Mouse (Mus musculus): ENCODE data around the gene E2f6. TPM values are rescaled to one million over a fixed set of nuclear protein-coding genes. Genes with fewer than 3 reads are reported as not detected.

The E2f6 gene
- total RNA-seq, 2 experiments from 2014 or later: 38.8 to 41.0 TPM

GRCm38 (mm10) chr12:16844623-16845592 is 34.1 kb downstream of the E2f6 start:
- ATAC-seq (replicated peaks; ENCODE audit: poor library complexity, severe bottlenecking): no peak

- ATAC-seq (replicated peaks; ENCODE audit: poor library complexity, severe bottlenecking): peak; percentile 37
Measured at GRCm38 (mm10) chr12:16847204-16847792, 36.5 kb downstream of the E2f6 start.

- no peak for ATAC-seq (replicated peaks; ENCODE audit: poor library complexity, severe bottlenecking)
Measured at GRCm38 (mm10) chr12:16848501-16848900, 37.7 kb downstream of the E2f6 start.

GRCm38 (mm10) chr12:16849821-16850220 is 39.1 kb downstream of the E2f6 start:
- no peak for ATAC-seq (replicated peaks; ENCODE audit: poor library complexity, severe bottlenecking)

- ATAC-seq (replicated peaks; ENCODE audit: poor library complexity, severe bottlenecking): no peak
Measured at GRCm38 (mm10) chr12:16850431-16851375, 39.9 kb downstream of the E2f6 start.

- ATAC-seq (replicated peaks; ENCODE audit: poor library complexity, severe bottlenecking): no peak
Measured at GRCm38 (mm10) chr12:16853431-16854165, 42.8 kb downstream of the E2f6 start.

GRCm38 (mm10) chr12:16855632-16856305 is 45.0 kb downstream of the E2f6 start:
- ATAC-seq (replicated peaks; ENCODE audit: poor library complexity, severe bottlenecking): no peak

- ATAC-seq (replicated peaks; ENCODE audit: poor library complexity, severe bottlenecking): no peak
Measured at GRCm38 (mm10) chr12:16856306-16856679, 45.5 kb downstream of the E2f6 start.

- ATAC-seq (replicated peaks; ENCODE audit: poor library complexity, severe bottlenecking): no peak
Measured at GRCm38 (mm10) chr12:16858081-16858480, 47.3 kb downstream of the E2f6 start.

GRCm38 (mm10) chr12:16859781-16860180 is 49.0 kb downstream of the E2f6 start:
- no peak for ATAC-seq (replicated peaks; ENCODE audit: poor library complexity, severe bottlenecking)

GRCm38 (mm10) chr12:16860533-16860932 is 49.8 kb downstream of the E2f6 start:
- ATAC-seq (replicated peaks; ENCODE audit: poor library complexity, severe bottlenecking): no peak

GRCm38 (mm10) chr12:16860961-16861360 is 50.2 kb downstream of the E2f6 start:
- no peak for ATAC-seq (replicated peaks; ENCODE audit: poor library complexity, severe bottlenecking)

GRCm38 (mm10) chr12:16864477-16864876 is 53.7 kb downstream of the E2f6 start:
- ATAC-seq (replicated peaks; ENCODE audit: poor library complexity, severe bottlenecking): no peak

GRCm38 (mm10) chr12:16865871-16866270 is 55.1 kb downstream of the E2f6 start:
- peak; percentile 76 for ATAC-seq (replicated peaks; ENCODE audit: poor library complexity, severe bottlenecking)

- ATAC-seq (replicated peaks; ENCODE audit: poor library complexity, severe bottlenecking): no peak
Measured at GRCm38 (mm10) chr12:16866460-16866859, 55.7 kb downstream of the E2f6 start.

- no peak for ATAC-seq (replicated peaks; ENCODE audit: poor library complexity, severe bottlenecking)
Measured at GRCm38 (mm10) chr12:16867306-16867705, 56.5 kb downstream of the E2f6 start.

GRCm38 (mm10) chr12:16868618-16869017 is 57.9 kb downstream of the E2f6 start:
- ATAC-seq (replicated peaks; ENCODE audit: poor library complexity, severe bottlenecking): no peak

GRCm38 (mm10) chr12:16869091-16869778 is 58.5 kb downstream of the E2f6 start:
- no peak for ATAC-seq (replicated peaks; ENCODE audit: poor library complexity, severe bottlenecking)
